Mouse (Mus musculus): ENCODE measurements around the gene Olfr282.

The Olfr282 gene

GRCm38 (mm10) chr15:98475382-98475781 lies 44.4 kb downstream of the Olfr282 start:
- peak; percentile 23 for DNase-seq

- DNase-seq = no peak
Measured at GRCm38 (mm10) chr15:98476281-98476680, 45.3 kb downstream of the Olfr282 start.

GRCm38 (mm10) chr15:98479568-98480102 lies 48.6 kb downstream of the Olfr282 start:
- DNase-seq = no peak

GRCm38 (mm10) chr15:98482701-98483100 lies 51.7 kb downstream of the Olfr282 start, which contains the start of gene Lalba:
Gene Lalba, minus strand, starts transcription at chr15:98482721.
- no peak for DNase-seq

GRCm38 (mm10) chr15:98483907-98484886 lies 53.2 kb downstream of the Olfr282 start:
- DNase-seq = no peak

- DNase-seq = no peak
Measured at GRCm38 (mm10) chr15:98486433-98487021, 55.5 kb downstream of the Olfr282 start.
